Mouse (Mus musculus) neural tube, embryonic 14.5 days (tissue): ENCODE data around the gene Scgb1b10. TPM values are rescaled to one million over a fixed set of nuclear protein-coding genes. Genes with fewer than 3 reads are reported as not detected.
"Not testable (repeated sequence)": the region's sequence is repeated elsewhere in the genome, so short reads cannot be mapped to it uniquely, and the experiment has no call there.

Experiments
- ATAC-seq: fragments of 200-750 bp; cut with Nextera tagmentation; 2 replicates; pipeline ENCODE4 v1.8.0; 2017; ENCODE audit warnings: low read depth, mild to moderate bottlenecking, moderate TSS enrichment, moderate library complexity
- H3K27ac ChIP-seq: fragments of 300-500 bp; sonication (generic); 2 replicates; pipeline ENCODE4 v1.5.1; 2014; ENCODE audit warnings: low read depth, mild to moderate bottlenecking, control low read depth, low read length, moderate library complexity, mixed read lengths
- H3K27me3 ChIP-seq: fragments of 300-500 bp; sonication (generic); 2 replicates; pipeline ENCODE4 v1.6.1; 2014; ENCODE audit warnings: low read length; ENCODE audit not compliant: control insufficient read depth, insufficient read depth
- H3K36me3 ChIP-seq: fragments of 300-500 bp; sonication (generic); 2 replicates; pipeline ENCODE4 v1.6.1; 2014; ENCODE audit warnings: low read length, mixed read lengths; ENCODE audit not compliant: control insufficient read depth, insufficient read depth
- H3K4me1 ChIP-seq: fragments of 300-500 bp; sonication (generic); 2 replicates; pipeline ENCODE4 v1.6.1; 2014; ENCODE audit warnings: low read length; ENCODE audit not compliant: control insufficient read depth, insufficient read depth
- H3K4me2 ChIP-seq: fragments of 300-500 bp; sonication (generic); 2 replicates; pipeline ENCODE4 v1.6.1; 2014; ENCODE audit warnings: mild to moderate bottlenecking, low read depth, low read length, control low read depth
- H3K4me3 ChIP-seq: fragments of 300-500 bp; sonication (generic); 2 replicates; pipeline ENCODE4 v1.5.1; 2014; ENCODE audit warnings: low read depth, low read length, control low read depth, mixed read lengths
- H3K9ac ChIP-seq: fragments of 300-500 bp; sonication (generic); replicated peaks from 2 replicates; pipeline ENCODE4 v1.6.1; 2014; ENCODE audit warnings: low read depth, mild to moderate bottlenecking, control low read depth, low read length, mixed read lengths
- H3K9me3 ChIP-seq: fragments of 300-500 bp; sonication (generic); 2 replicates; pipeline ENCODE4 v1.6.1; 2016; ENCODE audit warnings: low read length; ENCODE audit not compliant: control insufficient read depth
- polyA plus RNA-seq: library from polyadenylated mRNA; unstranded; fragments of >200 nt; fragmentation: Nextera tagmentation; extraction: Ambion mirVana; gene quantifications from 2 replicates; pipeline ENCODE4 v1.2.1, GENCODE M21; 2014

The Scgb1b10 gene
- polyA plus RNA-seq: not detected in 2 replicates

DNA sequence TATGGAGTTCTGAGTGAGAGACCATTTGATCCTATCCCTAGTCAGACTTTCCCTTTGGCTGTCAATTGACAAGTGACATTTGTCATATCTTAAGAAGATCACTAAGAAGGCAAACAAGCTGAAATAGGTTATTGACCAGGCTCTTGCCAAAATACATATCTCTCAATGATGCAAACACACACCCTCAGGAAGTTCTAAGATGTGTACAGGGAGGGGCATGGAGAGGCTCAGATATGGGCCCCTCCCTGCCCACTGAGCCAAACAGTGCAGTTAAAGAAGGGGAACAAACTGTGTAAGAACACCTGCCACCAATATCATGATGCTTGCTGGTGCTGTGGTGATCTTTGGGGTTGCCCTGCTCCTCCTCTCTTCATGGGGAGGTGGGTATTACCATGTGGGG lies at the start of gene Scgb1b10:
Scgb1b10 (plus strand) TSS at position 301 of the 400 bp plus-strand sequence.
- ATAC-seq, H3K4me1 ChIP-seq, H3K27ac ChIP-seq, H3K27me3 ChIP-seq, H3K4me3 ChIP-seq, H3K4me2 ChIP-seq, H3K9me3 ChIP-seq, H3K36me3 ChIP-seq, H3K9ac ChIP-seq: not testable (repeated sequence)

Other genes with a start within 250 kb of the Scgb1b10 start
- gene Scgb2b11, start 110.3 kb downstream of the Scgb1b10 start, polyA plus RNA-seq: not detected in 2 replicates
- gene Scgb1b11, start 122.0 kb downstream of the Scgb1b10 start, polyA plus RNA-seq: not detected in 2 replicates
- not detected in 2 replicates for gene Scgb2b12, start 226.4 kb downstream of the Scgb1b10 start, polyA plus RNA-seq
- not detected in 2 replicates for gene Scgb1b12, start 233.3 kb downstream of the Scgb1b10 start, polyA plus RNA-seq